Mouse (Mus musculus): ENCODE data around the gene Smlr1. TPM values are rescaled to one million over a fixed set of nuclear protein-coding genes. Genes with fewer than 3 reads are reported as not detected.
A peak's percentile ranks its signal among the peaks of the same experiment; 100 is the strongest.

Gene Smlr1
- total RNA-seq (2021) (not detected), polyA plus RNA-seq (2012; rRNA removed) (not detected in 2 replicates)
- long read RNA-seq: 0 reads

DNA sequence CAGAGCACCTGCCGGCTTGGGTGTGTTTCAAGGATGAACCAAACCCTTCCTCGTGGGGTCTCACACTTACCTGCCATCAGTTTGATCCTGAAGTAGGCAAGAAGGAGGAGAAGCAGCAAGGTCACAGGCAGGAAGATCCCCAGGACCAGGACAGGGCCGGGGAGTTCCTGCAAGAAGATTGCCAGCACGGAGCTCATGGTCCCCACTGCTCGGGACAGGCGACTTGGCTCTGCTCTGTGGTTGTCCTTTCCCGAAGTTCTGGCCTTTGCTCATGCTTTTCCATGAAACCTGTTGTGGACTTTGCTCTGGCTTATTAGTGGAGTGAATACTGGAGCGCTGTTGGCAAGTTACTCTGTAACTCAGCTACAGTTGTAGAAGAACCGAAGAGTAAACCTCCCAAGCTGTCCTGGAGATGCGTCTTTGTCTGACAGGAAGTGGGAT is at the start of gene Smlr1:
TSS of gene Smlr1 (minus strand) at position 377 of the 441 bp plus-strand sequence.
- Histone ChIP-seq H3K79me2 (replicated peaks; ENCODE audit: control insufficient read depth, insufficient read depth, low read length) (no peaks in the 10 kb centered on the region), H3K27ac (no peak within 1 kb of the TSS), H3K4me3 (no peak within 1 kb of the TSS), H3K9ac (ENCODE audit: low read depth, low read length) (no peak within 1 kb of the TSS), H3K4me1 (ENCODE audit: control insufficient read depth, insufficient read depth, low read length) (no peaks in the 10 kb centered on the region; the same call in 1 of the 2 replicates), H3K36me3 (ENCODE audit: control insufficient read depth, insufficient read depth, low read length) (no peaks in the 10 kb centered on the region), H3K27me3 (ENCODE audit: control insufficient read depth, insufficient read depth, low read length) (no peaks in the 10 kb centered on the region)
- DNase-seq: no peak
- WGBS: 87% methylated on average over 10 of the region's 10 CpGs
- TF ChIP-seq CTCF (IDR thresholded peaks at IDR 0.05) (no peak), EP300 (IDR thresholded peaks at IDR 0.05; ENCODE audit: insufficient read depth, low read depth, low read length) (no peak), POLR2A (IDR thresholded peaks at IDR 0.05; ENCODE audit: insufficient read depth, low read depth, low read length) (no peak)
- intact Hi-C loops (cut with DNase I): loop anchor here (5.0 kb wide), 2 partner anchors 141 to 606 kb away; no protein-coding TSS in a partner anchor

DNA sequence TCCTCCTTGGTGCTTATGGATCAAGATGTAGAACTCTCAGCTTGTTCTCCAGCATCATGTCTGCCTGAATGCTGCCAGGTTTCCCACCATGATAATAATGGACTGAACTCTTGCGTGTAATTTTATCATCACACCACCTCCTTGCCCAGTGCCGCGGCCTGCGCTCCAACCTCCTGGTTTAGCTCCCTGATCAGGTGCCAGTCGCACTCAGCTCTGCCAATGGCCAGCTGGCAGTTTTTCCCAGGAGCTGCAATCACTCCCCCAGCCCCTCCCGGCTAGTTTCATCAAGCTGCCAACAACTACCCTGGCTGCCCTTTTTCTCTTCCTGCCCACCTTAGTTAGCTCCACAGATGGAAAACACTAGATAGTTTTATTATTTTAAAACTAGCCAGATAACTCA is 48.8 kb upstream of the Smlr1 start:
- H3K9ac ChIP-seq (ENCODE audit: low read depth, low read length): no peak overlapping the region
- no peaks in the 10 kb centered on the region for H3K79me2 ChIP-seq (replicated peaks; ENCODE audit: control insufficient read depth, insufficient read depth, low read length)
- no peaks in the 10 kb centered on the region for H3K36me3 ChIP-seq (ENCODE audit: control insufficient read depth, insufficient read depth, low read length)
- peaks cover 2% of the 10 kb centered on the region; the same call in 1 of the 2 replicates for H3K4me1 ChIP-seq (ENCODE audit: control insufficient read depth, insufficient read depth, low read length)
- 65% methylated on average over 6 of the region's 6 CpGs for WGBS
- no peak for TF ChIP-seq CTCF (IDR thresholded peaks at IDR 0.05)
- TF ChIP-seq EP300 (IDR thresholded peaks at IDR 0.05; ENCODE audit: insufficient read depth, low read depth, low read length): no peak
- TF ChIP-seq POLR2A (IDR thresholded peaks at IDR 0.05; ENCODE audit: insufficient read depth, low read depth, low read length): no peak
- no peak overlapping the region for H3K27ac ChIP-seq
- intact Hi-C loops (cut with DNase I): no loop called here
- H3K4me3 ChIP-seq: no peak overlapping the region
- peak; percentile 32 to 48 for DNase-seq
- no peaks in the 10 kb centered on the region for H3K27me3 ChIP-seq (ENCODE audit: control insufficient read depth, insufficient read depth, low read length)

DNA sequence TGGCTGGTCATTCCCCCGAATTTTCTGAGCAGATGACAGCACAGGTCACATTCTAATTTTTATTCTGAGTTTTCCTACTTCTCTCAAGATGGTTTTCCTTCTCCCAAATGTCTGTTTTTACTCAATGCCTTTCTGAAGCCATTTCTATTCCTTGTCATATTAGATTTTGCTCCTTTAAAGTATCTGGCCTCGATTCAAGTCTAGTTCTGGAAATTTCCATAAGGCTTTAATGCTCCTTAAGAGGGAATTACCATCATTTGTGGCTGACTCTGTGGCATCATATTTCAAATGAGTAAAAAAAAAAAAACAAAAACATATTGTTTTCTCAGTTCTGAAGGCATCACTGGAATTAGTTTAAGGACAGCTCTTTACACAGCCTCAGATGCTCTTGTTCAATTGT is 44.0 kb upstream of the Smlr1 start:
- no peaks in the 10 kb centered on the region for H3K79me2 ChIP-seq (replicated peaks; ENCODE audit: control insufficient read depth, insufficient read depth, low read length)
- H3K4me3 ChIP-seq: no peak overlapping the region
- H3K4me1 ChIP-seq (ENCODE audit: control insufficient read depth, insufficient read depth, low read length): peaks cover 2% of the 10 kb centered on the region; the same call in 1 of the 2 replicates
- no peak for DNase-seq
- intact Hi-C loops (cut with DNase I): no loop called here
- 58% methylated on average over 2 of the region's 2 CpGs for WGBS
- no peak for TF ChIP-seq EP300 (IDR thresholded peaks at IDR 0.05; ENCODE audit: insufficient read depth, low read depth, low read length)
- no peak for TF ChIP-seq POLR2A (IDR thresholded peaks at IDR 0.05; ENCODE audit: insufficient read depth, low read depth, low read length)
- TF ChIP-seq CTCF (IDR thresholded peaks at IDR 0.05): no peak
- H3K27me3 ChIP-seq (ENCODE audit: control insufficient read depth, insufficient read depth, low read length): no peaks in the 10 kb centered on the region
- H3K27ac ChIP-seq: no peak overlapping the region
- no peaks in the 10 kb centered on the region for H3K36me3 ChIP-seq (ENCODE audit: control insufficient read depth, insufficient read depth, low read length)
- no peak overlapping the region for H3K9ac ChIP-seq (ENCODE audit: low read depth, low read length)

DNA sequence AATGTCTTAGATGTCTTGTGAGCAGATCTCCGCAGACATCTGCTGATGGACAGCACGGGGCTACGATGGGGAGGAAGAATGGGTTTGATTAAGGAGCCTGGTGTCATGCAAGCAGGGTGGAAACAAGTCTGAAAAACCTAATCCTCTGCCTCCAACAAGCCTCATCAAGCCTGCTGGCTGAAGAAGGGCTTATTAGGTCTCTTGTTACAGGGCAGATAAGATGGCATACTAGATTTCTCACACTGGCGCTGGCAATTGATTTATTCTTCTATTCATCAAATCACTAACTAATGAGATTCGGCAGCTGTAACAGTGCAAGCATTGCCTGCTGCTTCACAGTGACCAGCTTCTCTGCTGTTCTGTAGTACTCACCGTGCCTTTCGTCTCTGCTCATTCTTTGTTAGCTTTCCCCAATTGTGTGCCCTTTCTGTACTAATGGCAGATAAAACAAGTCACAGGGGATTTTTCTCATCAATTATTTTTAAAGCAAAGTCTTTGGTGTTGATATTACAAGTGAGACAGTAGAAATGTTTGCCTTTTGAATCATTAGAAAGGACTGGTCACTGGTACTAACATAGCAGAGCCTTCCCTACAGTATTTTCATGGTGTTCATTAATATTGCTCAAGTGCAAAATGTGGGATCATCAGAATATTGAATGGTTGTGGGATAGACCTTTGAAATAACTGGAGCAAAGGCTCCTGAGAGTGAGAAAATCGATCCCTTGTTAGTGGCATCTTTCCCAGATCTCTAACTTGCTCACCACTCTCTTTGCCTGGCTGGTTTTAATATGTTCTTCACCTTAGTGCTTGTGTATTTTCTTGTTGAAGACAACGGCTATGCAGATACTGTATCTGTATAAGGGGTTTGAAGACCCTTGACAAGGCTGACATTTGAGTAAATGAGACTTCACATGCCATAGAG is 35.5 kb upstream of the Smlr1 start:
- H3K36me3 ChIP-seq (ENCODE audit: control insufficient read depth, insufficient read depth, low read length): no peaks in the 10 kb centered on the region
- no peak overlapping the region for H3K27ac ChIP-seq
- no peak for DNase-seq
- TF ChIP-seq CTCF (IDR thresholded peaks at IDR 0.05): no peak
- TF ChIP-seq POLR2A (IDR thresholded peaks at IDR 0.05; ENCODE audit: insufficient read depth, low read depth, low read length): no peak
- no peak for TF ChIP-seq EP300 (IDR thresholded peaks at IDR 0.05; ENCODE audit: insufficient read depth, low read depth, low read length)
- 77% methylated on average over 9 of the region's 9 CpGs for WGBS
- no peak overlapping the region for H3K4me3 ChIP-seq
- no peaks in the 10 kb centered on the region for H3K79me2 ChIP-seq (replicated peaks; ENCODE audit: control insufficient read depth, insufficient read depth, low read length)
- no peaks in the 10 kb centered on the region for H3K27me3 ChIP-seq (ENCODE audit: control insufficient read depth, insufficient read depth, low read length)
- no peaks in the 10 kb centered on the region for H3K4me1 ChIP-seq (ENCODE audit: control insufficient read depth, insufficient read depth, low read length)
- H3K9ac ChIP-seq (ENCODE audit: low read depth, low read length): no peak overlapping the region
- intact Hi-C loops (cut with DNase I): no loop called here

DNA sequence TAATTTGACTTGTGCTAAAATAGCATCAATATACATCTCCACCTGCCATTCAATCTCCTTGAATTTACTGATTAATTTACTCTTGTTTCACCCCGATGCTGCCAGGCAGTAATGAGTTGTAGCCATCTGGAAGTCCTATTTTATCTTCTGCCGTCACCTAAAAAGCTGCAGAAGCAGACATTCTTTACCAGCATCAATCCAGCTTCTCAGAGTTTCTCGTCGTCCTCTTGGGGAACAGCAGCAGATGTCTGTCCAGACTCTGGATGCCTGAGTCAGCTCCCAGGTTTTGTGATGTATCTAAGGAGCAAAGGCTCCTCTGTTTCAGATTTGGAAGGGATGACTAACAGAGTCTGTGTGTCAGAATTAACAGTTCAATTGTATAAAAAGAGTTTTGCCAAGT is 16.9 kb upstream of the Smlr1 start:
- WGBS: 69% methylated on average over 4 of the region's 4 CpGs
- Histone ChIP-seq H3K4me3 (no peak overlapping the region), H3K36me3 (ENCODE audit: control insufficient read depth, insufficient read depth, low read length) (no peaks in the 10 kb centered on the region), H3K27ac (no peak overlapping the region), H3K79me2 (replicated peaks; ENCODE audit: control insufficient read depth, insufficient read depth, low read length) (no peaks in the 10 kb centered on the region), H3K4me1 (ENCODE audit: control insufficient read depth, insufficient read depth, low read length) (no peaks in the 10 kb centered on the region), H3K9ac (ENCODE audit: low read depth, low read length) (no peak overlapping the region), H3K27me3 (ENCODE audit: control insufficient read depth, insufficient read depth, low read length) (no peaks in the 10 kb centered on the region)
- TF ChIP-seq EP300 (IDR thresholded peaks at IDR 0.05; ENCODE audit: insufficient read depth, low read depth, low read length) (no peak), POLR2A (IDR thresholded peaks at IDR 0.05; ENCODE audit: insufficient read depth, low read depth, low read length) (no peak), CTCF (IDR thresholded peaks at IDR 0.05) (no peak)
- DNase-seq: no peak
- intact Hi-C loops (cut with DNase I): no loop called here

DNA sequence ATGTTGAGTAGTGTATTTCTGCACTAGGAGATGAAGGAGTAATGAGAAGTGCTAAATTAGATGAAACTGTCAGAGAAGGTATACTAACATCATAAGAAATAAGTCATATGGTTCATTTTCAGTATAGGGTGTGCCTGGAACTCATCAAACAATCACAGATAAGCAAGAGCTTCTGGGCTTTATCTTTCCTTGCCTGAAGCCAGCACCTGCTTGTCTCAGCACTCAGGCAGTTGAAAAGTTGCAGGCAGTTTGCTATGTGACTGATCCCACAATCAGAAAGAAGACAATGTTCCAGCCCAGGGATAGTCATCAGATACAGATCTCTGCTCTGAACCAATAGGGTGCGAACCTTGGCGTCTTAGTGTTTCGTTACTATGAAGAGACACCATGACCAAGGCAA is 5.0 kb upstream of the Smlr1 start:
- Histone ChIP-seq H3K27me3 (ENCODE audit: control insufficient read depth, insufficient read depth, low read length) (no peaks in the 10 kb centered on the region), H3K9ac (ENCODE audit: low read depth, low read length) (no peak overlapping the region), H3K4me3 (no peak overlapping the region), H3K27ac (no peak overlapping the region; the same call in 1 of the 2 replicates), H3K79me2 (replicated peaks; ENCODE audit: control insufficient read depth, insufficient read depth, low read length) (no peaks in the 10 kb centered on the region), H3K4me1 (ENCODE audit: control insufficient read depth, insufficient read depth, low read length) (no peaks in the 10 kb centered on the region), H3K36me3 (ENCODE audit: control insufficient read depth, insufficient read depth, low read length) (no peaks in the 10 kb centered on the region)
- WGBS: 88% methylated on average over 3 of the region's 3 CpGs
- no peak for DNase-seq
- TF ChIP-seq EP300 (IDR thresholded peaks at IDR 0.05; ENCODE audit: insufficient read depth, low read depth, low read length) (no peak), POLR2A (IDR thresholded peaks at IDR 0.05; ENCODE audit: insufficient read depth, low read depth, low read length) (no peak), CTCF (IDR thresholded peaks at IDR 0.05) (no peak)
- intact Hi-C loops (cut with DNase I): no loop called here
